Mouse (Mus musculus) MN1 (cell line): ENCODE data around the gene Rabl3.
A peak's percentile ranks its signal among the peaks of the same experiment; 100 is the strongest.

Source experiments
- DNase-seq: peaks from one replicate; pipeline ENCODE4 v3.0.0-alpha.2; 2016; ENCODE audit warnings: low spot score

The Rabl3 gene

DNA sequence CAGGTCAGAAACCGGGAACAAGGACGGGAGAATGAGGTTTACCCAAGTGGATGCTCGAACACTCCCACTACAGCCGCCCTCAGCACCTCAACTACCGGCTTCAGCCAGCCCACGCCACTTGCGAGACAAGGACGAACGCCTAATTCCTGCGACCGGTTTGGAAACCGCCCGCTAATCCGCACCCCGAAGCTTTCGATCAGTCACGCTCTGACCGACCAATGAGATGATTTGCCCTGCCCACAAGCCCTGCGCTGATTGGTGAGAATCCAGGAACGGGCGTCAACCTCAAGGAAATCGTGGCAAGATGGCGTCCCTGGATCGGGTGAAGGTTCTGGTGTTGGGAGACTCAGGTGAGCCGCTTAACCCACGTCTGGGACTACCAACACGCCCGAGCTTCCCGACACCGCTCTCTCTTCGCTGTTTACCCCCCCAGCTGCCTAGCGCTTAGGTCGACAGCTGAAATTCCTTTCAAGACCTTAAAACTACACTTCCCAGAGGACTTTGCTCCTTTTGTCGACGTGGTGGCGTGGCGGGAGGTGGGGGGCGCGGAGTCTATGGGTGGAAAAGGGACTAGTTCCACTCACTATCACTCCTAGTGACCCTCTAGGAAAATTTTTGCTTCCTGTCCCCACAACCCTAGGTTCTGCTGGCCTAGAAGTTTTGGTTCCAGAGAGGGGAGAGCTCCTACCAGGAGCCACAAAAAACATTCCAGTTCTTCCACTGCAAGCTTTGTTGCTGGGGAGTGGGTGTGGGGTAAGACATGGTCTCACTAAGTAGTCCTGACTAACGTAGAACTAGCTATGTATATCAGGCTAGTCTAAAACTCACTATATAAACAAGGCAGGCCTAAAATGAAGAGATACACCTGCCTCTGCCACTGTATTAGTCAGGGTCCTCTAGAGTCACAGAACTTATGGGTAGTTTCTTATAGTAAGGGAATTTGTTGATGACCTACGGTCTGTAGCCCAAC lies at the start of gene Rabl3, which contains the start of gene Gtf2e1:
Gene Rabl3, plus strand, starts transcription at position 275 of the 970 bp plus-strand sequence.
Gene Gtf2e1, minus strand, starts transcription at position 179 of the 970 bp plus-strand sequence.
- peak; percentile 97 for DNase-seq

DNA sequence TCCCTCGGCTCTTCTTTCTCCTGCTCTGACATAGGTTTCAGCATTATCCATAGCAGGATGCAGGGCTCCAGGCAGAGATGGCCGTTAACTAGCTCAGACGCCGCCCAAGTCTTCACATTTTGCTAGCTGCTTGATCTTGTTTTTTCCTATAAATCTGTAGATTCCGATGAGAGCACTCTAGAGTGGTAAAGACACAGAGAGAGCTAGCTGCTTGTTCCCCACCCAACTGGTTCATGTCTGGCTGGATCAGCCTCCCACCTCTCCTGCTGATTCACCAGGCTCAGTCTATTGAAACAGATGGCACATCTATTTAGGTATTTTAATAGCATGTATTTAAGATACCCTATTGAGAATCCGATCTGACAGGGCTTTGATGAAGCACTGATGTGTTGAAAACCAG lies 44.7 kb upstream of the Rabl3 start:
- DNase-seq, result no peak

- no peak for DNase-seq
These were observed 41.1 kb upstream of the Rabl3 start for GRCm38 (mm10) chr16:37498581-37498980.

GRCm38 (mm10) chr16:37504517-37504916 lies 35.2 kb upstream of the Rabl3 start:
- no peak for DNase-seq

DNA sequence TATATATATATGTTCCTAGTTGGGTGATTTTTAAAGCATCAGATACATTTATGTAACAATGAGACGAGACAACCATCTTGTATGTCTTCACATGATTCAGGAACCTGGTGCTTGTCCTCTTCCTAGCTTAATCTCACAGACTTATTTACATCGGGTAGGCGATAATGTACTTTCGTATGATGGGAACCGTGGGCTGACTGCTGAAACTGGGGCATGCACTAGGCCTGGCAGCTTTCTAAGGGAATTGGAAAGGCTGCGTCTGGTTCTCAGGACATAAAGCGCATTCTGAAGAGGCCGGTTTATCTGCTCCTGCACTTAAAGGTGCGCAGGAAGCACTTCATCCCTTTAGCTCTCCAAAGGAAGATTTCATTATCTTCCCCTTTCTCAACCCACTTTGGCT lies 32.9 kb upstream of the Rabl3 start:
- no peak for DNase-seq

- no peak for DNase-seq
These were observed 28.2 kb upstream of the Rabl3 start for GRCm38 (mm10) chr16:37511489-37511888.

DNA sequence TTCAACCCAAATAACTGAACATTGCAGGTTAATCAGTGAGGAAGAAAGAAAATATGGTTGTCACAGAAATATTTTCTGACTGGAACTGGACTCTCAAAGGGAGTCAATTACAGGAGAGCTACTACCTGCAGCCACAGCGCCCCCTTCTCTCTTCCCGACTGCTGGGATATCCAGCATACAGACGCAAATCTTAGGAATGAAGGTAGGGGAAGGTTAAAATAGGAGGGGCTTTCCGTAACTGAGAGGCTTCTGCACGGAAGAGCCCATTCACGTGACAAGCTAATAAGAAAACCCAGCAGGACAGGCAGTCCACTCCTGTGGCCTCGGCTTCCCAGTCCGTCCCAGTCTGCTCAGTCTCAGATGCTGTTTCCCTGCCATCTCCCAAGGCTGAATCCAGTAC lies 25.0 kb upstream of the Rabl3 start:
- DNase-seq, result no peak

DNA sequence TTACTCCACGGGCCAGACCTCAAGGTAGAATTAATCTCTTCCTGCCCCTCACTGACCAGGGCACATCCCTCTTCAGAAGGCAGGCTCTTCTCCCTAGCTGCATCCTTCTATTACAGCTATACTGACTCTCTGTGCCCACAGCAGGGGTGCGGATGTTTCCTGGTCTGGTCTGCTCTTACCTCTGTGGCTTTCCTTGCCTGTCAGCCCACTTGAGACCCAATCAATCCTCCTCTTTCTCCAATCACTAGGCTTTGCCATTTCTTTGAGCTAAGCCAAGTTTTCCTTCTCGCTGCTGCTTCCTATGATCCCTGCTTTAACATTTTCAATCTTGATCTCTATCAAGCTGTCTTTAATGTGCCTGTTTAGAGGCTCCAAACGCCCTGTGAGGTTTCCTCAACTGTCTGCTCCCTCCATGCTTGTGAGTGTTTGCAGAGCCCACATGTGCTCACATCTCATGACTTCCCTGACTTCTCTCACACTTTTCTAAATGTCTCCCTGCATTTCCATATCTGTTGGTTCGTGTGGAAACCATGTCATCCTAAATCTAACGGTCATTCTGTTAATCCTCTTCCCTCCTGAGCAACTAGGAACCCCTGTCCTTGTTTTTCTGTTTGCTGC lies 23.2 kb upstream of the Rabl3 start:
- no peak for DNase-seq

- no peak for DNase-seq
These were observed 22.0 kb upstream of the Rabl3 start for GRCm38 (mm10) chr16:37517596-37518211.

GRCm38 (mm10) chr16:37518662-37519061 lies 21.0 kb upstream of the Rabl3 start:
- no peak for DNase-seq

- no peak for DNase-seq
These were observed 20.0 kb upstream of the Rabl3 start for GRCm38 (mm10) chr16:37519721-37520120.

- no peak for DNase-seq
These were observed 19.3 kb upstream of the Rabl3 start for GRCm38 (mm10) chr16:37520190-37521040.

DNA sequence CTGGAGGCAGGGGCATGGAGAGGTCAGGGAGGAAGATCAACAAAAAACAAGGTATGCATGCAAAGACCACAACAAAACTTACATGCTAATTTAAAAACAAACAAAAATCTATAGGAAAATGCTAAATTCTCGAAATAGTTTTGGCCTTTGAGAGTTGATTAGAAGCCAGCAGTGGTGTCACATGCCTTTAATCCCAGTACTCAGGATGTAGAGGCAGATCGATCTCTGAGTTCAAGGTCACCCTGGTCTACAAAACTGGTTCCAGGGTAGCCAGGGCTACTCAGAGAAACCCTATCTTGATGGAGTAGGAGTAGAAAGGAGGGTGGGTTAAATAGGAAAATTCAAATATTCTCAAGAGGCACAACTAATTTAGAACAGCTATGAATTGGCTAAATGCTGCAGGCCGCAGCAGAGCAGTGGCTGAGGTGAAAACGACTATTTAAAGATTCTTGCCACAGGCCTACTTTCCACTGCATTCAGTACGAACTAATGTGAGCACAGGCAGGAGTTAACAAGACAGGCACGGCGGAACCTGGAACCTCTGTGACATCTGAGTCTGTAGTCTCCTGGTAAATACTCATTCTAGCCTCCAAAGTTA lies 17.5 kb upstream of the Rabl3 start:
- no peak for DNase-seq

DNA sequence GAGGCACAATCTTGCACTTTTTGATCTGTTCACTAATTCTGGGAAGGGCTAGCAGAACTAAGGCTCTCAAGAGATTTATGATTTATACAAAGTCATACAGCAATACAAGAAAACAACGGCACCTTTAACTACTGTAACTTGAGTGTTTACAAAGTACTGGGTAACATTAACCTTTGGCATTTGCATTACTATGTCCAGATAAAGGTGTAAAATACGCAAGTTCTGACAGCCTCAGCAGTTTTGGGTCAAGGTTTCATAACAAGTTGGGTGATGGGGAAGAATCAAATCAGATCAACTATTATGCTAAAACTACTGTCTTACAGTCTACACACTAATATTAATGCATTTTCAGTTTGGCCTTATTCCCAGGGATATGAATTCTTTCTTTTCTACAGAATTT lies 14.6 kb upstream of the Rabl3 start:
- no peak for DNase-seq

DNA sequence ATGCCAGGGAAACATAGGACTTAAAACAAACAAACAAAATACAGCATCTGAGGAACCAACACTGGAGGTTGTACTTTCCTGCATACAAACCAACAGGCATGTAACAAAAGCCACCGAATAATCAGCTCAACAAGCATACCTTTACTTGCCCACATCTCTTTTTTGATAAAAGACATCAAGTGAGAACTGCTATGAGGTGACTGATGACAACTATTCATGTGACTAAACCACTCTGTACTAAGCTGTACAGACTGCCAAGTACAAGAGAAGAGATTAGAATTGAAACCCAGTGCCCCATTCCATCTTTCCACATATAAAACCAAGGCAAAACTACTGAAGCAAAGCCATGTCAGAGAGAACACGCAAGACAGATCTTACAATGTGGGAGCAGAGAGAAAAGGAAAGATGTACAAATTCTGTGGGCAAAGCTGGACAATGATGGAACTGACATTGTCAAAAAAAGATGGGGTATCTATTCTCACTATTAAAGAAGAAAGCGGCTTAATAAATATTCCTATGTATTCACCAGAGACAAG lies 12.9 kb upstream of the Rabl3 start:
- no peak for DNase-seq

- DNase-seq, result no peak
These were observed 9.5 kb upstream of the Rabl3 start for GRCm38 (mm10) chr16:37530170-37530569.

- no peak for DNase-seq
These were observed 7.6 kb upstream of the Rabl3 start for GRCm38 (mm10) chr16:37532046-37532445.

- DNase-seq, result no peak
These were observed 6.2 kb upstream of the Rabl3 start for GRCm38 (mm10) chr16:37533369-37534068.

GRCm38 (mm10) chr16:37539240-37539610 lies 460 bp upstream of the Rabl3 start:
- DNase-seq, result no peak

GRCm38 (mm10) chr16:37540776-37541175 lies 1.1 kb downstream of the Rabl3 start:
- DNase-seq, result no peak

- no peak for DNase-seq
These were observed 6.6 kb downstream of the Rabl3 start for GRCm38 (mm10) chr16:37546312-37546711.
